22 mouse cellular contexts compared by ENCODE assay signal in genomic region chr15:8652637-8653036, GRCm38 (mm10). TPM values are rescaled to one million over a fixed set of nuclear protein-coding genes. Genes with fewer than 3 reads are reported as not detected.
DNase-seq lines count a peak whose midpoint lies in the region; ATAC-seq and TF ChIP-seq lines count a peak whose summit lies in the region.
"Had no signal": no experiment of that assay in that cellular context is flagged by ENCODE, and none has a peak within 500 bp of the region (broad histone marks: within the 10 kb centered on the region; RNA-seq: fewer than 3 reads in every experiment).

No protein-coding gene starts in this region.

- TF ChIP-seq CTCF in layer of hippocampus, adult 2 months (conservative IDR thresholded peaks at IDR 0.05) = no peak

- 0 out of 2 replicates have a peak, but pooled peaks cover 8% of the 10 kb centered on the region for H3K36me3 ChIP-seq in embryonic facial prominence, embryonic 14.5 days (ENCODE audit: control insufficient read depth, insufficient read depth, low read length)
- H3K36me3 ChIP-seq in embryonic facial prominence, embryonic 10.5 days (replicated peaks) = 0 out of 2 replicates have a peak, but pooled peaks cover 2% of the 10 kb centered on the region
- H3K36me3 ChIP-seq in hindbrain, embryonic 15.5 days = no peaks in the 10 kb centered on the region
- H3K36me3 ChIP-seq in hindbrain, embryonic 12.5 days = 0 out of 2 replicates have a peak, but pooled peaks cover 3% of the 10 kb centered on the region
- no peaks in the 10 kb centered on the region for H3K36me3 ChIP-seq in limb, embryonic 10.5 days
- H3K36me3 ChIP-seq: heart, embryonic 15.5 days had no signal

- WGBS in embryonic facial prominence, embryonic 14.5 days = 81% methylated on average over 8 of the region's 8 CpGs
- 88% methylated on average over 8 of the region's 8 CpGs for WGBS in embryonic facial prominence, embryonic 10.5 days
- 85% methylated on average over 8 of the region's 8 CpGs for WGBS in hindbrain, embryonic 15.5 days
- WGBS in hindbrain, embryonic 12.5 days = 83% methylated on average over 8 of the region's 8 CpGs
- WGBS in limb, embryonic 10.5 days = 91% methylated on average over 8 of the region's 8 CpGs

- no peaks in the 10 kb centered on the region for H3K27me3 ChIP-seq in embryonic facial prominence, embryonic 14.5 days (replicated peaks; ENCODE audit: control insufficient read depth, insufficient read depth, low read length)
- no peaks in the 10 kb centered on the region for H3K27me3 ChIP-seq in embryonic facial prominence, embryonic 10.5 days (replicated peaks; ENCODE audit: low read depth, poor library complexity, severe bottlenecking)
- no peaks in the 10 kb centered on the region for H3K27me3 ChIP-seq in hindbrain, embryonic 15.5 days
- no peaks in the 10 kb centered on the region for H3K27me3 ChIP-seq in hindbrain, embryonic 12.5 days
- no peaks in the 10 kb centered on the region for H3K27me3 ChIP-seq in limb, embryonic 10.5 days (ENCODE audit: low read depth, poor library complexity, severe bottlenecking)
- H3K27me3 ChIP-seq: CH12.LX; embryonic facial prominence, embryonic 13.5 days; heart, embryonic 15.5 days; Patski had no signal

- no peak for DNase-seq in embryonic facial prominence, embryonic 14.5 days (ENCODE audit: low spot score)
- no peak for DNase-seq in embryonic facial prominence, embryonic 10.5 days (ENCODE audit: low spot score)
- no peak for DNase-seq in layer of hippocampus, adult 2 months (ENCODE audit: low spot score in 2 of 2)
- DNase-seq in layer of hippocampus, adult 11-12 months (ENCODE audit: low spot score) = no peak
- no peak for DNase-seq in limb, embryonic 10.5 days (ENCODE audit: low spot score)
- DNase-seq in lung, adult 18-20 months = no peak
- DNase-seq: adrenal gland, postnatal 14 days; cerebellum, adult 18-20 months; cerebellum, postnatal 25 days; gastrocnemius, postnatal 14 days; heart, adult 2 months; heart, postnatal 14 days; kidney, adult 18-20 months had no signal

- H3K9ac ChIP-seq in embryonic facial prominence, embryonic 14.5 days (ENCODE audit: low read depth, low read length) = no peak overlapping the region
- H3K9ac ChIP-seq in hindbrain, embryonic 15.5 days = no peak overlapping the region
- no peak overlapping the region for H3K9ac ChIP-seq in hindbrain, embryonic 12.5 days
- H3K9ac ChIP-seq: embryonic facial prominence, embryonic 13.5 days; heart, embryonic 15.5 days had no signal

- no peak for ATAC-seq in embryonic facial prominence, embryonic 14.5 days (ENCODE audit: low read depth)
- peak; percentile 48; the same call in 1 of the 2 replicates for ATAC-seq in hindbrain, embryonic 15.5 days (ENCODE audit: low FRiP score, low read depth)
- ATAC-seq in hindbrain, embryonic 12.5 days (ENCODE audit: low FRiP score) = no peak
- ATAC-seq: activated CD4-positive, CD25-positive, alpha-beta regulatory T cell, adult 4 months; forebrain, embryonic 14.5 days; Patski had no signal

- peaks cover 32% of the 10 kb centered on the region for H3K4me1 ChIP-seq in embryonic facial prominence, embryonic 14.5 days (ENCODE audit: control insufficient read depth, insufficient read depth, low read length)
- H3K4me1 ChIP-seq in embryonic facial prominence, embryonic 10.5 days = peaks cover 28% of the 10 kb centered on the region
- H3K4me1 ChIP-seq in hindbrain, embryonic 15.5 days (replicated peaks) = no peaks in the 10 kb centered on the region
- no peaks in the 10 kb centered on the region for H3K4me1 ChIP-seq in hindbrain, embryonic 12.5 days
- H3K4me1 ChIP-seq in limb, embryonic 10.5 days = peaks cover 9% of the 10 kb centered on the region
- H3K4me1 ChIP-seq: heart, embryonic 15.5 days had no signal

- H3K27ac ChIP-seq in embryonic facial prominence, embryonic 14.5 days (replicated peaks; ENCODE audit: low read depth, low read length) = 0 out of 2 replicates have a peak overlapping the region, but pooled peaks have one; percentile 4
- H3K27ac ChIP-seq in embryonic facial prominence, embryonic 10.5 days (replicated peaks) = no peak overlapping the region
- no peak overlapping the region for H3K27ac ChIP-seq in hindbrain, embryonic 15.5 days (replicated peaks)
- no peak overlapping the region for H3K27ac ChIP-seq in hindbrain, embryonic 12.5 days
- 0 out of 2 replicates have a peak overlapping the region, but pooled peaks have one; percentile 2 for H3K27ac ChIP-seq in layer of hippocampus, adult 2 months
- 0 out of 2 replicates have a peak overlapping the region, but pooled peaks have one; percentile 15 for H3K27ac ChIP-seq in limb, embryonic 10.5 days
- H3K27ac ChIP-seq: embryonic facial prominence, embryonic 13.5 days; heart, adult 2 months; heart, embryonic 15.5 days had no signal

- no peaks in the 10 kb centered on the region for H3K9me3 ChIP-seq in embryonic facial prominence, embryonic 14.5 days (ENCODE audit: control insufficient read depth, low read length)
- no peaks in the 10 kb centered on the region for H3K9me3 ChIP-seq in embryonic facial prominence, embryonic 10.5 days
- no peaks in the 10 kb centered on the region for H3K9me3 ChIP-seq in hindbrain, embryonic 15.5 days
- H3K9me3 ChIP-seq in hindbrain, embryonic 12.5 days (replicated peaks) = no peaks in the 10 kb centered on the region
- no peaks in the 10 kb centered on the region for H3K9me3 ChIP-seq in limb, embryonic 10.5 days (replicated peaks)
- H3K9me3 ChIP-seq: embryonic facial prominence, embryonic 13.5 days; heart, embryonic 15.5 days had no signal

- no peak overlapping the region for H3K4me2 ChIP-seq in embryonic facial prominence, embryonic 14.5 days (ENCODE audit: low read depth, low read length)
- no peak overlapping the region for H3K4me2 ChIP-seq in hindbrain, embryonic 15.5 days
- H3K4me2 ChIP-seq in hindbrain, embryonic 12.5 days (replicated peaks) = no peak overlapping the region
- H3K4me2 ChIP-seq: embryonic facial prominence, embryonic 13.5 days; heart, embryonic 11.5 days; heart, embryonic 15.5 days had no signal

- no peak overlapping the region for H3K4me3 ChIP-seq in embryonic facial prominence, embryonic 14.5 days (ENCODE audit: low read depth, low read length)
- no peak overlapping the region for H3K4me3 ChIP-seq in embryonic facial prominence, embryonic 10.5 days
- no peak overlapping the region for H3K4me3 ChIP-seq in hindbrain, embryonic 15.5 days
- H3K4me3 ChIP-seq in hindbrain, embryonic 12.5 days = no peak overlapping the region
- no peak overlapping the region for H3K4me3 ChIP-seq in layer of hippocampus, adult 2 months
- H3K4me3 ChIP-seq in limb, embryonic 10.5 days = no peak overlapping the region
- H3K4me3 ChIP-seq: embryonic facial prominence, embryonic 13.5 days; heart, adult 2 months; heart, embryonic 15.5 days had no signal

RNA-seq across cellular contexts. Expression of gene Slc1a3, which starts 57.9 kb away (rescaled TPM):
- polyA plus RNA-seq in embryonic facial prominence, embryonic 14.5 days (2014; fragmentation: Nextera tagmentation; extraction: Ambion mirVana) = 32.8 and 36.5 TPM in 2 replicates
- polyA plus RNA-seq in embryonic facial prominence, embryonic 10.5 days (2016; fragmentation: Nextera tagmentation; extraction: Ambion mirVana) = 24.2 and 25.7 TPM in 2 replicates
- polyA plus RNA-seq in hindbrain, embryonic 15.5 days (2015; fragmentation: Nextera tagmentation; extraction: Ambion mirVana) = 198 and 227 TPM in 2 replicates
- 97.2 and 112 TPM in 2 replicates for polyA plus RNA-seq in hindbrain, embryonic 12.5 days (2016; fragmentation: Nextera tagmentation; extraction: Ambion mirVana)
- total RNA-seq in layer of hippocampus, adult 2 months (2021) = 100 to 1,000 TPM; 388 to 405 TPM
- polyA plus RNA-seq in limb, embryonic 10.5 days (2016; fragmentation: Nextera tagmentation; extraction: Ambion mirVana) = 19.9 and 24.1 TPM in 2 replicates

Comparison
In these comparisons a context has a peak if more than half of its experiments do, and no peak if none do; other contexts are left out.
1. H3K27ac ChIP-seq: peak in embryonic facial prominence, embryonic 14.5 days (single experiment), layer of hippocampus, adult 2 months (single experiment) and limb, embryonic 10.5 days (single experiment); none in embryonic facial prominence, embryonic 10.5 days (single experiment), hindbrain, embryonic 15.5 days (single experiment) and hindbrain, embryonic 12.5 days (single experiment).